Mouse (Mus musculus) bone marrow, adult 2 months (tissue): ENCODE data around the gene Phospho1.

ENCODE experiments used
- CTCF ChIP-seq: fragments of 200-500 bp; IDR thresholded peaks from 2 replicates; pipeline ENCODE4 v1.5.1; 2011; ENCODE audit warnings: low read length, control low read depth; ENCODE audit not compliant: control insufficient read depth, insufficient read depth
- POLR2A ChIP-seq: fragments of 200-500 bp; IDR thresholded peaks from 2 replicates; pipeline ENCODE4 v1.6.1; 2011; ENCODE audit warnings: low read depth, mild to moderate bottlenecking, control low read depth, low read length, borderline replicate concordance; ENCODE audit not compliant: control insufficient read depth

DNA sequence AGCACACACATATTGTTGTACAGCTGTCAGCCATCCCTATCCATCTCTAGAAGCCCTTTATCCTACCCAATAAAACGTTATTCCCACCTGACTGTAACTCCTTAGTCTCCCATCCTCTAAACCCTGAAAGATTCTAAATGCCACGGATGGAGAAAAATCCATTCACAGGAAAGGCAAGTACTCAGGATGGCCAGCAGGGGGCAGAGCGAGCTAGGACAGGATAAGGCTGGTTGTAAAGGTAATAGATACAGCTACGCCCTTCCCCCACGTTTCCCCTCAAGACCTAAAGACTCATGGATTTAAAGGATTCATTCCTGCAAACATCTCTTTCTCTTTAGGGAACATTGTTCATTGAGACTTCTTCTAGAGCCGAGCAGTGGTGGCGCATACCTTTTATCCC, 52.0 kb downstream of the Phospho1 start:
- no peak for TF ChIP-seq POLR2A
- peak; percentile 94 for TF ChIP-seq CTCF
